Mouse (Mus musculus): ENCODE data around the gene Angptl1. TPM values are rescaled to one million over a fixed set of nuclear protein-coding genes. Genes with fewer than 3 reads are reported as not detected.

Angptl1 gene
- polyA plus RNA-seq, 1 experiment: 0.75 TPM

- H3K27me3 ChIP-seq (replicated peaks; ENCODE audit: control insufficient read depth, insufficient read depth, low read length): no peaks in the 10 kb centered on the region
- no peak overlapping the region for H3K27ac ChIP-seq (ENCODE audit: insufficient read depth, low read depth, low read length)
- 74% methylated on average over 6 of the region's 6 CpGs for WGBS
- peaks cover under 1% of the 10 kb centered on the region; the same call in 1 of the 2 replicates for H3K4me1 ChIP-seq (ENCODE audit: control insufficient read depth, insufficient read depth, low read length)
- DNase-seq: no peak
- TF ChIP-seq POLR2A (IDR thresholded peaks at IDR 0.05; ENCODE audit: low read depth, low read length): no peak
- TF ChIP-seq CTCF (conservative IDR thresholded peaks at IDR 0.05; ENCODE audit: insufficient read depth, insufficient read length, low read depth, low read length): no peak
- no peak overlapping the region for H3K4me3 ChIP-seq (ENCODE audit: insufficient read depth, low read depth, low read length)
- no peaks in the 10 kb centered on the region for H3K36me3 ChIP-seq (ENCODE audit: control insufficient read depth, insufficient read depth, low read length)
Measured at GRCm38 (mm10) chr1:156813485-156813884, 24.9 kb upstream of the Angptl1 start.

DNA sequence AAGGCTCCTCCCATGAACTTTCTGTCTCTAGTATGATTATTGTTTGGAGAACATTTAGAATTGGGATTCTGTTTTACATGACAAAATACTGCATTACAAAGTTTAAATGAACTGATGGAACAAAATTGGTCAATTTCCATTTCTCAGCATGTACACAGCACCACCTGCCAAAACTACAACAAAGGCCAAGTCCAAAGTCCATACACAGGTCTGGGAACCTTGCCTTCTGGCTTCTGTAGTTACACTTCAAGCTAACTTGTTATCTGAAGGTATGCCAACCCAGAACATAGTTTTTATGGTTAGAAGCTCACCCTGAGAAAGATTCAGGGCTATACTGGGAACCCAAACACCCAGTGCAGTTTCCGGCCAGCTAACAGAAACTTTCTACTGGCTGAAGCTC lies 19.1 kb upstream of the Angptl1 start:
- TF ChIP-seq CTCF (conservative IDR thresholded peaks at IDR 0.05; ENCODE audit: insufficient read depth, insufficient read length, low read depth, low read length) (no peak), POLR2A (IDR thresholded peaks at IDR 0.05; ENCODE audit: low read depth, low read length) (no peak)
- no peaks in the 10 kb centered on the region for H3K27me3 ChIP-seq (replicated peaks; ENCODE audit: control insufficient read depth, insufficient read depth, low read length)
- H3K4me1 ChIP-seq (ENCODE audit: control insufficient read depth, insufficient read depth, low read length): no peaks in the 10 kb centered on the region; the same call in 1 of the 2 replicates
- H3K4me3 ChIP-seq (ENCODE audit: insufficient read depth, low read depth, low read length): no peak overlapping the region
- DNase-seq: peak; percentile 92
- WGBS: 58% methylated on average over 1 of the region's 1 CpGs
- H3K36me3 ChIP-seq (ENCODE audit: control insufficient read depth, insufficient read depth, low read length): no peaks in the 10 kb centered on the region; the same call in 1 of the 2 replicates
- H3K27ac ChIP-seq (ENCODE audit: insufficient read depth, low read depth, low read length): peak overlapping the region; percentile 48; the same call in 1 of the 2 replicates

- H3K36me3 ChIP-seq (ENCODE audit: control insufficient read depth, insufficient read depth, low read length): no peaks in the 10 kb centered on the region
- 8% methylated on average over 6 of the region's 6 CpGs for WGBS
- DNase-seq: peak; percentile 71
- H3K27ac ChIP-seq (ENCODE audit: insufficient read depth, low read depth, low read length): peak overlapping the region; percentile 56; the same call in 1 of the 2 replicates
- no peak for TF ChIP-seq CTCF (conservative IDR thresholded peaks at IDR 0.05; ENCODE audit: insufficient read depth, insufficient read length, low read depth, low read length)
- TF ChIP-seq POLR2A (IDR thresholded peaks at IDR 0.05; ENCODE audit: low read depth, low read length): no peak
- no peaks in the 10 kb centered on the region for H3K4me1 ChIP-seq (ENCODE audit: control insufficient read depth, insufficient read depth, low read length)
- peak overlapping the region; percentile 28 for H3K4me3 ChIP-seq (ENCODE audit: insufficient read depth, low read depth, low read length)
- H3K27me3 ChIP-seq (replicated peaks; ENCODE audit: control insufficient read depth, insufficient read depth, low read length): no peaks in the 10 kb centered on the region
Measured at GRCm38 (mm10) chr1:156838695-156839094, 333 bp downstream of the Angptl1 start.

DNA sequence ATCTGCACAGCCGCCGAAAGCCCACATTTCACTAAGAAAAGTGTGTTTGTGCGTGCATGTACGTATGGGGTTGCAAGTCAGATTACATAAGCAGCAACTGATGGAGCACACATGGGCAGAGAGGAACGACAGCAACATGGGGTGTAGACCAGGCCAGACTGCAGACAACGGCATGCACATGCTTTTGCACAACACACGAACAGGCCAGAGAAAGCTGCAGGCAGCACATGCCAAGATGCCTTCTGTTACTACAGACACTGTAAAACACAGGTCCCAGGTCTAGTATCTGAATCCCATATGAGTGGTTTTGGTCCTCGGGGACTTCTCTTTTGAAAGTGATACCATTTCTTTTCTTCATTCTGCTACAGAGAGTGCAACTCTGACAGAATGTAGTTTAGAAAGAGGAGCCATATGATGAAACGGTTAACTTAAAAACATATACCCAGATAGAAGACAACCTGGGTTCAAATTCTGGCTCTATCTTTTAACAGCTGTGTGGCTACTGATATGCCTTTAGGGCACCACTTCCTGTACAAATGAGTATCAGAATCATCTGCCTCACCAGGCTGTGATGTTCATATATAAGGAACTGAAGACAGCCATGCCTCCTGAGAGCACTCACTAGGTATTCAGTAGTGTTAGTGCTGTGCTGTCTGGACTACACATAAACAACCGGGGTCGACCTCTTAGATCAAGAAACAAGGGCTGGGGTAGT lies 3.4 kb downstream of the Angptl1 start:
- TF ChIP-seq CTCF (conservative IDR thresholded peaks at IDR 0.05; ENCODE audit: insufficient read depth, insufficient read length, low read depth, low read length): no peak
- no peak for TF ChIP-seq POLR2A (IDR thresholded peaks at IDR 0.05; ENCODE audit: low read depth, low read length)
- H3K4me1 ChIP-seq (ENCODE audit: control insufficient read depth, insufficient read depth, low read length): no peaks in the 10 kb centered on the region
- H3K27me3 ChIP-seq (replicated peaks; ENCODE audit: control insufficient read depth, insufficient read depth, low read length): no peaks in the 10 kb centered on the region
- H3K27ac ChIP-seq (ENCODE audit: insufficient read depth, low read depth, low read length): no peak overlapping the region
- no peak for DNase-seq
- WGBS: 85% methylated on average over 11 of the region's 11 CpGs
- H3K36me3 ChIP-seq (ENCODE audit: control insufficient read depth, insufficient read depth, low read length): no peaks in the 10 kb centered on the region
- H3K4me3 ChIP-seq (ENCODE audit: insufficient read depth, low read depth, low read length): no peak overlapping the region

- no peaks in the 10 kb centered on the region for H3K36me3 ChIP-seq (ENCODE audit: control insufficient read depth, insufficient read depth, low read length)
Measured at GRCm38 (mm10) chr1:156847098-156847497, 8.7 kb downstream of the Angptl1 start.

GRCm38 (mm10) chr1:156852409-156852808 lies 14.0 kb downstream of the Angptl1 start:
- 76% methylated on average over 9 of the region's 9 CpGs for WGBS
- no peaks in the 10 kb centered on the region for H3K4me1 ChIP-seq (ENCODE audit: control insufficient read depth, insufficient read depth, low read length)
- H3K4me3 ChIP-seq (ENCODE audit: insufficient read depth, low read depth, low read length): no peak overlapping the region
- H3K36me3 ChIP-seq (ENCODE audit: control insufficient read depth, insufficient read depth, low read length): no peaks in the 10 kb centered on the region
- no peak for DNase-seq
- H3K27ac ChIP-seq (ENCODE audit: insufficient read depth, low read depth, low read length): no peak overlapping the region
- TF ChIP-seq POLR2A (IDR thresholded peaks at IDR 0.05; ENCODE audit: low read depth, low read length) (no peak), CTCF (conservative IDR thresholded peaks at IDR 0.05; ENCODE audit: insufficient read depth, insufficient read length, low read depth, low read length) (no peak)
- H3K27me3 ChIP-seq (replicated peaks; ENCODE audit: control insufficient read depth, insufficient read depth, low read length): no peaks in the 10 kb centered on the region

More at GRCm38 (mm10) chr1:156847098-156847497, 8.7 kb downstream of the Angptl1 start:
- H3K27ac ChIP-seq (ENCODE audit: insufficient read depth, low read depth, low read length): no peak overlapping the region
- TF ChIP-seq CTCF (conservative IDR thresholded peaks at IDR 0.05; ENCODE audit: insufficient read depth, insufficient read length, low read depth, low read length) (no peak), POLR2A (IDR thresholded peaks at IDR 0.05; ENCODE audit: low read depth, low read length) (no peak)
- DNase-seq: no peak
- no peaks in the 10 kb centered on the region for H3K4me1 ChIP-seq (ENCODE audit: control insufficient read depth, insufficient read depth, low read length)
- 68% methylated on average over 4 of the region's 4 CpGs for WGBS
- H3K4me3 ChIP-seq (ENCODE audit: insufficient read depth, low read depth, low read length): no peak overlapping the region
- H3K27me3 ChIP-seq (replicated peaks; ENCODE audit: control insufficient read depth, insufficient read depth, low read length): no peaks in the 10 kb centered on the region

- no peaks in the 10 kb centered on the region for H3K4me1 ChIP-seq (ENCODE audit: control insufficient read depth, insufficient read depth, low read length)
- no peaks in the 10 kb centered on the region for H3K27me3 ChIP-seq (replicated peaks; ENCODE audit: control insufficient read depth, insufficient read depth, low read length)
- no peak for DNase-seq
- H3K36me3 ChIP-seq (ENCODE audit: control insufficient read depth, insufficient read depth, low read length): no peaks in the 10 kb centered on the region
- H3K4me3 ChIP-seq (ENCODE audit: insufficient read depth, low read depth, low read length): no peak overlapping the region
- TF ChIP-seq POLR2A (IDR thresholded peaks at IDR 0.05; ENCODE audit: low read depth, low read length): no peak
- no peak for TF ChIP-seq CTCF (conservative IDR thresholded peaks at IDR 0.05; ENCODE audit: insufficient read depth, insufficient read length, low read depth, low read length)
- H3K27ac ChIP-seq (ENCODE audit: insufficient read depth, low read depth, low read length): no peak overlapping the region
- WGBS: 91% methylated on average over 5 of the region's 5 CpGs
Measured at GRCm38 (mm10) chr1:156852872-156853271, 14.5 kb downstream of the Angptl1 start.
